Mouse (Mus musculus) cerebellum, postnatal 25 days (tissue): ENCODE measurements around the gene Acsl5.
A peak's percentile ranks its signal among the peaks of the same experiment; 100 is the strongest.

ENCODE experiments used
- DNase-seq, 2 experiments: peaks; one replicate each; pipeline ENCODE4 v3.0.0; 2021; ENCODE audit warnings: mixed read lengths in 2 of 2

Gene Acsl5

GRCm38 (mm10) chr19:55251383-55252124 is at the start of gene Acsl5:
TSS of gene Acsl5 (plus strand) at chr19:55251938.
- DNase-seq = no peak

DNA sequence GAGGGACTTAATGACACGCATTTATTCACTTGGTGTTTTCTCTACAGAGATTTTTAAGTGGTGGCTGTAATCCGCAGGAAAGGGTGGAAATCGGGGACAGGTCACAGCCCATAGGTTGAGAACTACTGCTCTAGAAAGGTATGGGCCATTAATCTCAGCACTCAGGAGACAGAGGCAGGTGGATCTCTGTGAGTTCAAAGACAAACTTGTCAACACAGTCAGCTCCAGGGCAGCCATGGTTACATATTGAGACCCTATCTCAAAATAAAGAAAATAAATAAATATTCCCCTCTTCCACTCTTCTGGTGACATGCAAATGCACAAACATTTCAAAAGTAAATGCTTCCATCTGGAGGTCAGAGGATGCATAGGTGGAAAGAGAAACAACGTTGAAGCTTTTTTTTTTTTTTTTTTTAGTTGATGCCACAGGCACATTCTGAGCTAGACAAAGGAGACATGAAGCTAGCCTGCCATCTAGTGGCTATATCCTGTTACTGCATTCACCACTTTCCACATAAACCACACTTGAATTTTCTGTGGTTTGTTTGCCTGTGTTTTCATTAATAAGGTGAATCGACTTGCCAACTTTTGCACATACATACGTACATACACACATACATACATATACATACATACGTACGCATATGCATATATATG is 45.1 kb upstream of the Acsl5 start:
- peak in 1 of 2 experiments; percentile 65 for DNase-seq

DNA sequence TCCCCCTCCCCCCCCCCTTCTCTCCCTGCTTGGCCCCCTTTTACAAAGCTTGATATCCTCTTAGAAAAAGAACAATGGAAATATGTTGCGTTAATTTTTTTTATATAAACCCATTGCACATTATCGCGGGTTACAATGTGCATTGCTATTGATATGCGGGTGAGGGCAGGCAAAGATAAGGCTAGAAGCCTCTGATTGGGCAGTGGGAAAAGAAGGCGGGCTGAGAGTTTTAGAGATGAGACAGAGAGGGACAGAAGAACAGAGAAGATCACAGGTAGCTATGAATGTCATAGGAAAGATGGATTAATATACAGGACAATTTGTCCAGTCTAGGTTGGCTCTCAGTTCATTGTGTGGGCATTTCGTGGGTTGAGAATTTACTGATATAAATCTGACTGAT is 44.5 kb upstream of the Acsl5 start:
- DNase-seq = no peak

DNA sequence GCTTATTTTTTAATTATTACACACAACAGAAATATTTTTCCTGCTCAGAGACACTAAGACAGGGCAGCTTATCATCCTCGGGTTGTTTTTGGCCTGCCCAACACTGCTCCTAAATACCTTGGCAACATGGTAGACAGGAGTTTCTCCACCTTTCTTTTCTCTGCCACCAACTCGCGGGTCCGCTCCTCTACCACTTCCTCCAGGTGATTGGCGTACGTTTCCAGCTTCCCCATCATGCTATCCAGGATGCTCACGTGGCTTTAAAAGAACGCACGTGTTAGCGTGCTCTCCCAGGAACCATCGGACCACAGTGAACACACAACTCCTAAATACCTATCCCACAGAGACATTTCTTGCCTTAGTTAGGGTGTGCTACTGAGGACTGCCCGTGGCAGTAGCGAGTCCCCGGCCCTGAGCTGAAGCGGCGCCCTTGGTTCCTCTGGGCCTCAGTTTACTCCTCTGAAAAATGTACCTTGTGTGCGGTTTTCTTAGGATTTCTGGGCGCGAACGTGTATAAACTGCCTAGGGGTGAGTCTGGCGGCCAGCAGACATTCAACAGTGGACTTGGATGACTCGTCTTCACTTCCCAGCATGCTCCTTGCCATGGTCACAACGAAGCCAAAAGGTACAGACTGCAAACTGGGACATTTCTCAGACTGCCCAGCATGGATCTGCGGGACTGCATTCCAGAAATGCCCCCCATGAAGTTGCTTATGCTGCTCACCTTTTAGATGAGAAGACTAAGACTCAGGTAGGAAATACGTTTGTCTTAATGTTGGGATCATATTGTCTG is 43.8 kb upstream of the Acsl5 start:
- no peak for DNase-seq

- no peak for DNase-seq
These were observed 43.1 kb upstream of the Acsl5 start for GRCm38 (mm10) chr19:55208654-55209053.

DNA sequence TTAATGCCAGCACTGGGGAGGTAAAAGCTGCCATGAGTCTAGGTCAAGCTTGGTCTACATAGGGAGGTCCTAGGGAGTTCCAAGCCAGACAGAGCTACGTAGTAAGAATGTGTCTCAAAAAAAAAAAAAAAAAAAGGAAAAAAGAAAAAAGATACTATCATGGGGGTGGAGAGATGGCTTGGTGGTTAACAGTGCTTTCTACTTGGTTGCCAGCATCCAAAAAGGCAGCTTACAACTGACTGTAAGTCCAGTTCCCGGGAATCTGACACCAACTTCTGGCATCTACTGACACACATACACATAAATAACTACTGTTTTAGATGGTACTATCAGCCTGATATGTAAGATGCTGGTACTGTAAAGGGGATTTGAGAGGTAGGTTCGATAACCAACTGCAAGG is 42.7 kb upstream of the Acsl5 start:
- DNase-seq = no peak

GRCm38 (mm10) chr19:55211698-55212097 is 40.0 kb upstream of the Acsl5 start:
- DNase-seq = no peak

DNA sequence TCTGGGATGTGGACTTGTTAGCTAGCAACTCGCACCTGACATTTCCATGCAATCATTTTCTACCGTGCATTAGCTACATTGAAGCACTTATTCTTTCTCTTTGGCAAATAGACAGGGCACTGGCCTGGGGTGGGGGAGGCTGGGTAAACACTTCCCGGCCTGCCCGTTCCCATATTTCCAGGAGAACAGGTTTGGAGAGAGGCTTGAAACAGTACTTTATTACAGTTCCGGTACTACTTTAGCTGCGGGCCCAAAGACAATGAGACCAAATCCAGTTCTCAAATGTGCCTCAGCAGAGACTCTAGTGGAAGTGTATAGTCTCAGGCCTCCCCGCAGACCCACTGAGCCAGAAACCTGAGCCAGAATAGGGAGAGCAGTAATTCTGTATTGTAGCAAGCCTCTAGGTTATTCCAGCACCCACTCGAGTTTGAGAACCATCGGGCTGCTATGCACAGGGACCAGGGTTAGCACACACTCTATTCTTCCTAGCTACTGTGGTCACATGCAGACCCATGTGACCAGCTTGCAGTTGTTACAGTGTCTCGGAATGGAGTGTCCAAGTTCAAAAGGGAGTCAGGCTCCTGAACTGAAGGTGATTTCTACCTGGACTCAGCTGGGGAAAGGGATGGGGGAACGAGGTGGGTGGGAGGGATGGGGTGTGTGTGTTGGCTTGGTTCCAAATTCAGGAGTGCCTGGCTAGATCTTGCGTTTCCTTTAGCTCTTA is 38.0 kb upstream of the Acsl5 start:
- DNase-seq = no peak

DNA sequence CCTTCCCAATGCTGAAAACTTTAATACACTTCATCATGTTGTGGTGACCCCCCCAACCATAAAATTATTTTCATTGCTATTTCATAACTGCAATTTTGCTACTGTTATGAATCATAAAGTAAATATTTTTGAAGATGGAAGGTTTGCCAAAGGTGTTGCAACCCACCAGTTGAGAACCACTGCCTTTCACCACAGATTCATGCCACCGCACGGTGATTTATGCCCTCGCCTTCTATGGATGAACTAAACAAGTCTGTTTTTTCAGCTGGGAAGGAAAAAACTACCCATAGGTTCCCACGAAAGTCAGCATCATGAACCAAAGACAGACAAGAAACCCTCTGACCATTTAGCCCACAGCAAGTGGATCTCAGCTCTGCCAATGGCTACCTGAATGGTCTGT is 34.9 kb upstream of the Acsl5 start:
- no peak for DNase-seq

DNA sequence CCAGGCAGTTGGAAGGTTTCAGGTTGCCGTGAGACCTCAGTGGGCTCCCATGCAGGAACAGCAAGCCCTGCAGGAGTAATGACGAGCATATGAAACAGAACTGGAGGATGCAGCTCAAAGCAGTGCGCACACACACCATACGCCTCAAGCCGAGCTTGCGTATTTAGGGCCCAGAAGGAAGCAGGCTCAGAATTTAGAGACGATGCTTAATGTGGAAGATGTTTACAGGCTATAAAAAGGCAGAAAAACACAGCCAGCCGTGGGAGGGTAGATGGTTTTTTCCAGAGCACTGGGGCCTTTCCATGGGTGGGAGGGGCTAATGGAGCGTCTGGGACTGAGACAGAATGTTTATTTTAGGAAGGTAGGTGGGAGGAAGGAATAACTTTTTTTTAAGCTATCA is 34.4 kb upstream of the Acsl5 start:
- no peak for DNase-seq

GRCm38 (mm10) chr19:55218192-55218739 is 33.5 kb upstream of the Acsl5 start:
- DNase-seq = peak; percentile 84 to 88

- DNase-seq = no peak
These were observed 33.0 kb upstream of the Acsl5 start for GRCm38 (mm10) chr19:55218741-55219221.

GRCm38 (mm10) chr19:55219359-55219758 is 32.4 kb upstream of the Acsl5 start:
- DNase-seq = no peak

DNA sequence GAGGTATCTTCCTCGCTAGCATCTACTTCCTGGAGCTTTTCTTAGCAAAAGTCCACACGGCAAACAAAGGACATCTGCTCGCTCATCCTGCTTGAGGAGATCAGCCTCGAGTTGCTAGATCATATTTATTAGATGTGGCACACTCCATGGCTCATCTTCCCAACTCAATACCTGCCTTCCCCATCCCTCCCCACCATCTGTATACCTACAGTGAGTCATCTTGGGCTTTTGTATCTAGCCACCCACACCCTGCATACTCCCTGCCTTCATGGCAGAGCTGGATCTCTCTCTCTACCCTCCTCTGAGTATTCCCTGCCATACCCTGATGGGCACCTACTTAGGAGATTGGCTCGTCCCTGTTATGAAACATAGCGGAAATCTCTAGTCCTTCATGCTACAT is 30.5 kb upstream of the Acsl5 start:
- DNase-seq = no peak

DNA sequence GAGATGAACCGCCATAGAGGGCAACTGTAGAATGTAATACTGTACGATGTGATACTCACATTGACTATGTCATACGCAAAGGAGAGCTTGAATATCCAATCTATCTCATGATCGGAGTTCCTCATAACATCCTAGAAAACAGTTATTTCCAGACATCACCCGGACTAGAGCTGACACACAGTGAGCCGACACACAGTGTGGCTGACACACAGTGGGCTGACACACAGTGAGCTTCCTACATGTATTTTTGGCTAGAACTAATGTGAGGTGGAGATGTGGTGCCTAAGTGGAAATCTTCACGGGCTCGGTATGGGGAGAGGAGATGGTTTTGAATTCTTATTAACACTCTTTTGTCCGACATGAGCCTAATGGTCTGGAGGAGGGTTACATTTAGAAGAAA is 29.5 kb upstream of the Acsl5 start:
- DNase-seq = no peak

GRCm38 (mm10) chr19:55226621-55227020 is 25.1 kb upstream of the Acsl5 start:
- DNase-seq = no peak

- no peak for DNase-seq
These were observed 24.6 kb upstream of the Acsl5 start for GRCm38 (mm10) chr19:55227135-55227534.

- no peak for DNase-seq
These were observed 20.7 kb upstream of the Acsl5 start for GRCm38 (mm10) chr19:55231081-55231480.

GRCm38 (mm10) chr19:55232136-55232535 is 19.6 kb upstream of the Acsl5 start:
- DNase-seq = no peak

- no peak for DNase-seq
These were observed 15.7 kb upstream of the Acsl5 start for GRCm38 (mm10) chr19:55236026-55236425.

DNA sequence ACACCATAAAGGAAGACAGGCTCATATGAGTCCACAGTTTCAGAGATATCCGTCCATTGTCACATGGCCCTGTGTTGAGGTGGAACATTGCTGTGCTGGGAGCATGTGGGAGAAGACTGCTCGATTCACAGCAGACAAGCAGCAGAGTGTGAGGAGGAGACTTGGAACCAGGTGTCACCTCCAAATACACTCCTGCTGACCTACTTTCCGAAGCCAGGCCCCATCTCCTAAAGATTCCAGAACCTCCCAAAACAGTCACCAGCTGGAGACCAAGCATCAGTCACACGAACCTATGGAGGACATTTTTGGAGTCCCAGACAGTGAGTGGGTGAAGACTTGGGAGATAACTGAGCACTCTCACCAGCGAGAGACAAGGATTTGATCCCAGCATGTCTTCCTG is 15.2 kb upstream of the Acsl5 start:
- no peak for DNase-seq

- DNase-seq = no peak
These were observed 11.8 kb upstream of the Acsl5 start for GRCm38 (mm10) chr19:55239766-55240426.
